Mouse (Mus musculus) heart, postnatal 0 days (tissue): ENCODE data around the gene Cep350.

Source experiments
- CTCF ChIP-seq: IDR thresholded peaks from 2 replicates; pipeline ENCODE4 v1.5.1; 2016; ENCODE audit warnings: antibody characterized with exemption, control low read depth, low read depth
- EP300 ChIP-seq: IDR thresholded peaks from 2 replicates; pipeline ENCODE4 v1.6.1; 2016; ENCODE audit warnings: antibody characterized with exemption, low read depth

DNA sequence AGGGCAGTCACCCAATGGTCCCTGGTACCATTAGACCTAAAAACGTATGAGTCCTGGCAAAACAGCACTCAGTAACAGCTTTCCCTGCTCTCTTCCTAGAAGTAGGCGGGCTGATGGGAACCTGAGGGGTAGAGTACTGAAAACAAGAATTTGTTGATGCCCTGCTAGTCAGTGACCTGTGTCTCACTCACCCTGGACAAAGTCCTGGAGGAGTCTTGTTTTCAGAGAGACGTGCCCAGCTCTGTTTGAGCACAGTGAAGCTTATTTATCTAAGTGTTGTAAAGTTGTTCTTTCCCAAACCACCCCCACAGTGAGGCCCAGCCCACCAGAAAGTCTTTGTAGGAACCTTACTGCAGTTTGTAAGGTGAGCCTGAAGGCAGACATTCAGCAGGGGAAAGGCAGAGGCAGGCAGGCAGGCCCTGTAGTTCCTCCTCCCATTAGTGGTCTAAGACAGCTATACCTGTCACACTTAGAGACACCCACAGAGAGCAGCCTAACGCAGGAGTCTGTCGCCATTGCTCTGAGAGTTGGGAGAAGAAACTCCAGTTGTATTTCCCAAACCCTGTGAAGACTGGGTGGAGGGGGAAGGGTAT is 146.2 kb downstream of the Cep350 start:
- TF ChIP-seq CTCF (no peak), EP300 (no peak)
